Mouse (Mus musculus) MEL (cell line): Measurements from ENCODE around the gene Hoxb5. TPM values are rescaled to one million over a fixed set of nuclear protein-coding genes. Genes with fewer than 3 reads are reported as not detected.

Experiments
- DNase-seq: peaks from one replicate; pipeline ENCODE4 v3.0.0; 2011; ENCODE audit warnings: low read depth, low spot score
- H3K27ac ChIP-seq: 2 replicates; pipeline ENCODE4 v1.5.1; 2012; ENCODE audit warnings: low read depth, mild to moderate bottlenecking, control low read depth, low read length, moderate library complexity; ENCODE audit not compliant: control insufficient read depth
- H3K27me3 ChIP-seq, 2 experiments: fragments of 150-350 bp in 1 of 2; sonication (generic) in 1 of 2; 2 replicates each; pipeline ENCODE4 v1.6.1; 2012; ENCODE audit warnings: low read length in 2 of 2, mild to moderate bottlenecking in 2 of 2, improper control_type of control experiment in 1 of 2, moderate library complexity in 1 of 2; ENCODE audit not compliant: insufficient read depth in 2 of 2, control insufficient read depth in 1 of 2
- H3K36me3 ChIP-seq, 2 experiments: 2 replicates each; pipeline ENCODE4 v1.6.1; 2012 to 2014; ENCODE audit warnings: low read length in 2 of 2, improper control_type of control experiment in 1 of 2, inconsistent platforms in 1 of 2, mild to moderate bottlenecking in 1 of 2; ENCODE audit not compliant: insufficient read depth in 2 of 2, control insufficient read depth in 1 of 2
- H3K4me1 ChIP-seq, 2 experiments: fragments of 150-350 bp in 1 of 2; sonication (generic) in 1 of 2; 2 replicates each; pipeline ENCODE4 v1.6.1; 2012; ENCODE audit warnings: low read length in 2 of 2, improper control_type of control experiment in 1 of 2, mild to moderate bottlenecking in 1 of 2; ENCODE audit not compliant: insufficient read depth in 2 of 2, control insufficient read depth in 1 of 2
- H3K4me3 ChIP-seq, 2 experiments: fragments of 150-350 bp in 1 of 2; sonication (generic) in 1 of 2; 2 replicates each; pipeline ENCODE4 v1.5.1; 2012; ENCODE audit warnings: low read depth in 2 of 2, low read length in 2 of 2, mild to moderate bottlenecking in 2 of 2, moderate library complexity in 2 of 2, control low read depth in 1 of 2, improper control_type of control experiment in 1 of 2; ENCODE audit not compliant: control insufficient read depth in 1 of 2, insufficient read depth in 1 of 2
- H3K79me2 ChIP-seq: 2 replicates; pipeline ENCODE4 v1.6.1; 2012; ENCODE audit warnings: mild to moderate bottlenecking, low read length, moderate library complexity; ENCODE audit not compliant: control insufficient read depth, poor library complexity, insufficient read depth
- H3K9ac ChIP-seq: 2 replicates; pipeline ENCODE4 v1.6.1; 2012; ENCODE audit warnings: low read depth, mild to moderate bottlenecking, control low read depth, low read length, moderate library complexity; ENCODE audit not compliant: control insufficient read depth, poor library complexity, severe bottlenecking
- H3K9me3 ChIP-seq: fragments of 150-350 bp; sonication (generic); replicated peaks from 2 replicates; pipeline ENCODE4 v1.6.1; 2012; ENCODE audit warnings: mild to moderate bottlenecking, low read length, improper control_type of control experiment, moderate library complexity; ENCODE audit not compliant: insufficient read depth
- CHD1 ChIP-seq: IDR thresholded peaks from 2 replicates; pipeline ENCODE4 v1.6.1; 2012; ENCODE audit warnings: low read depth, mild to moderate bottlenecking, inconsistent platforms, low read length, improper control_type of control experiment
- CHD2 ChIP-seq: IDR thresholded peaks from 2 replicates; pipeline ENCODE4 v1.6.1; 2011; ENCODE audit warnings: low read length, improper control_type of control experiment
- EP300 ChIP-seq, 2 experiments: IDR thresholded peaks; 2 replicates each; pipeline ENCODE4 v1.6.1; 2011; ENCODE audit warnings: improper control_type of control experiment in 2 of 2, low read length in 2 of 2, low read depth in 1 of 2, mild to moderate bottlenecking in 1 of 2
- HCFC1 ChIP-seq: IDR thresholded peaks from 2 replicates; pipeline ENCODE4 v1.6.1; 2012; ENCODE audit warnings: low read depth, mild to moderate bottlenecking, inconsistent platforms, low read length, improper control_type of control experiment, moderate library complexity
- MAFK ChIP-seq: IDR thresholded peaks from 2 replicates; pipeline ENCODE4 v1.6.1; 2011; ENCODE audit warnings: low read depth, mild to moderate bottlenecking, low read length, improper control_type of control experiment, borderline replicate concordance
- MAX ChIP-seq: IDR thresholded peaks from 2 replicates; pipeline ENCODE4 v1.6.1; 2011; ENCODE audit warnings: low read length, improper control_type of control experiment
- MEF2A ChIP-seq: IDR thresholded peaks from 2 replicates; pipeline ENCODE4 v1.6.1; 2014; ENCODE audit warnings: low read depth, mild to moderate bottlenecking, inconsistent platforms, low read length, improper control_type of control experiment; ENCODE audit not compliant: poor library complexity, insufficient replicate concordance, severe bottlenecking; ENCODE audit errors: extremely low read depth
- MXI1 ChIP-seq: IDR thresholded peaks from 2 replicates; pipeline ENCODE4 v1.6.1; 2011; ENCODE audit warnings: mild to moderate bottlenecking, low read depth, low read length, improper control_type of control experiment
- NELFE ChIP-seq: IDR thresholded peaks from 2 replicates; pipeline ENCODE4 v1.6.1; 2011; ENCODE audit warnings: low read depth, low read length, improper control_type of control experiment
- POLR2A ChIP-seq, 2 experiments: IDR thresholded peaks; 2 replicates each; pipeline ENCODE4 v1.6.1; 2011 to 2012; ENCODE audit warnings: low read length in 2 of 2, mild to moderate bottlenecking in 2 of 2, control low read depth in 1 of 2, improper control_type of control experiment in 1 of 2, low read depth in 1 of 2, moderate library complexity in 1 of 2; ENCODE audit not compliant: control insufficient read depth in 1 of 2, insufficient read depth in 1 of 2, poor library complexity in 1 of 2
- RAD21 ChIP-seq: IDR thresholded peaks from 2 replicates; pipeline ENCODE4 v1.6.1; 2011; ENCODE audit warnings: mild to moderate bottlenecking, low read depth, low read length, improper control_type of control experiment
- TAL1 ChIP-seq: IDR thresholded peaks from 2 replicates; pipeline ENCODE4 v1.6.1; 2012; ENCODE audit warnings: mild to moderate bottlenecking, inconsistent platforms, low read length, moderate library complexity, mixed read lengths
- USF1 ChIP-seq: IDR thresholded peaks from 2 replicates; pipeline ENCODE4 v1.6.1; 2014; ENCODE audit warnings: low read depth, mild to moderate bottlenecking, inconsistent platforms, low read length, improper control_type of control experiment, moderate library complexity
- polyA plus RNA-seq, 2 experiments: library from polyadenylated mRNA; stranded (reverse) in 1 of 2; unstranded in 1 of 2; fragments of >175 nt in 1 of 2; fragments of >200 nt in 1 of 2; gene quantifications; 2 replicates each; pipeline versions ENCODE4 v1.2.1 to v1.2.4; 2012; ENCODE audit warnings: low replicate concordance in 2 of 2, low read depth in 1 of 2; ENCODE audit not compliant: insufficient read length in 2 of 2, insufficient read depth in 1 of 2, missing spikeins in 1 of 2
- total RNA-seq: library from RNA; depleted of rRNA; stranded (reverse); fragments of 300-350 nt; gene quantifications from 2 replicates; pipeline ENCODE4 v1.2.3, GENCODE M21; 2012

Gene Hoxb5
- total and polyA plus RNA-seq, 3 experiments, result not detected

DNA sequence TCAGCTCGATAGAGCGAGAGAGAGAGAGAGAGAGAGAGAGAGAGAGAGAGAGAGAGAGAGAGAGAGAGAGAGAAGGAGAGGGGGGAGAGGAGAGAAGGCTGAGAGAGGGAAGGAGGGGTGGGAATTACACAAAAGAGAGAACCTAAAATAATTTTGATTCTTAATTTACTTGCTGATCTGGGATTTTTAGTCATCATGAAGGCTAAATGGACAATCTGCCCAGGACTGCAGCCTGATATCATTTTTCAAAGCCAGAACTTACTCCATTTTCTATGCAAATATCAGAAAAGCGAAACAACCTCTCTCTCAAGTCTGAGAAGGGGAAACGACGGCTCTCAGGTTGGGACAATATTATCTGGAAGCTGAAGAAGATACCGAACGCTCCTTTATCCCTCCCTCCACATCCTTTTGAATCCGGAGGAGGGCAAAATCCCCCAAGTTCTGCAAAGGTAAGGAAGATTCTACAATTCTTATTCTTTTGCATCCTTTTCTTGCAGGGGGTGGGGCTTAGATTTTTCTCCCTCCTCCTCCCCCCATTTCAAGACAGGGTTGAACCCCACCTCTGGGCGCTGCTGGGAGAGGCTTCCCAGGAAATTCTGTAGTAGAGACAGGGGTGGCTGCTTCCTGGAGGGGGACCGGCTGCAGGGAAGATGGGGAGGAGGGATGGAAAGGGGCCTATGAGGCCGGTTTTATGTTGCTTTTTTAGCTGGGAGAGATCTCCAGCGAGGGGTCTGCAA is 10.4 kb upstream of the Hoxb5 start:
- no peak overlapping the region for H3K9ac ChIP-seq
- TF ChIP-seq CHD2, result no peak
- no peak for TF ChIP-seq HCFC1
- TF ChIP-seq MAFK, result no peak
- TF ChIP-seq MAX, result no peak
- TF ChIP-seq MXI1, result no peak
- TF ChIP-seq TAL1, result no peak
- TF ChIP-seq RAD21, result no peak
- TF ChIP-seq NELFE, result no peak
- TF ChIP-seq POLR2A (IDR thresholded peaks at IDR 0.05; ENCODE audit: control insufficient read depth in 1 of 2, insufficient read depth in 1 of 2, low read depth in 1 of 2, low read length in 2 of 2, poor library complexity in 1 of 2), result no peak
- no peak for TF ChIP-seq USF1
- no peak for TF ChIP-seq EP300 (IDR thresholded peaks at IDR 0.05; ENCODE audit: low read depth in 1 of 2, low read length in 2 of 2)
- no peak for TF ChIP-seq MEF2A
- no peak for TF ChIP-seq CHD1
- H3K9me3 ChIP-seq, result no peaks in the 10 kb centered on the region
- H3K79me2 ChIP-seq, result no peaks in the 10 kb centered on the region
- H3K4me1 ChIP-seq, result 0 out of 4 replicates have a peak, but pooled peaks cover 0 to 4% of the 10 kb centered on the region in 2 experiments
- no peak overlapping the region for H3K4me3 ChIP-seq
- peaks cover 15 to 19% of the 10 kb centered on the region in 2 experiments for H3K27me3 ChIP-seq
- DNase-seq, result no peak
- H3K36me3 ChIP-seq, result no peaks in the 10 kb centered on the region
- H3K27ac ChIP-seq, result no peak overlapping the region

DNA sequence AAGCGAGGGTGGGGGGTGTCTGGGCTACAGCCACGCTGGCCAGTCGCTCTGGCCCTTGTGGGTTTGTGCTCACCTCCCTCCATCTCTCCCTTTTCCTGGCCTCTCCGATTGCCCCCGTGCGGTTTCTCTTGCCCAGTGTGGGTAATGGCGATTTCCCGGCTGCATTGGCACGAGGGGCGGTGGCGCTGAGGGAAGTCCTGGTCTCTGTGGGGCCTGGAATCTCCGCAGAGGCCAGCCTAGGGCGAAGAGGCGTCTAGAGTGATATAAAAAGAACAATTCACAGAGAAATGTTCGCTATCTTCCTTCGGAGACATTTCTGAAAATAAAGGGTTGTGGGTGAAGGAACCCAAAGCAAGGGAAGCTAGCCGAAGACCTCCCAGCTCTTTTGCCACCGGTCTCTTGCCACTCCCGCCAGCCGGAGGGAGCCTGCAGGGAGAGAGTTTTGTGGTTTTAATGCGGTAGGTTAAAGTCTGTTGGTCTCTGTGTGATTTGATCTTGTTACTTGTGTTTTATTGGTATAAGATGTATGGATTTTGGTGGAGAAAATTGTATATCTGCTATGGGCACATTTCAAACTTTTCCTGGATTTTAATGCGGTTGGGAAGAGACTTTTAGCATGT is 9.7 kb upstream of the Hoxb5 start:
- Histone ChIP-seq H3K36me3 (no peaks in the 10 kb centered on the region), H3K4me3 (no peak overlapping the region), H3K79me2 (no peaks in the 10 kb centered on the region), H3K27ac (no peak overlapping the region), H3K9me3 (no peaks in the 10 kb centered on the region), H3K4me1 (0 out of 4 replicates have a peak, but pooled peaks cover 0 to 4% of the 10 kb centered on the region in 2 experiments), H3K27me3 (peaks cover 17 to 19% of the 10 kb centered on the region in 2 experiments), H3K9ac (no peak overlapping the region)
- no peak for TF ChIP-seq EP300 (IDR thresholded peaks at IDR 0.05; ENCODE audit: low read depth in 1 of 2, low read length in 2 of 2)
- DNase-seq, result no peak
